Mouse (Mus musculus) myocyte (in vitro differentiated cells): ENCODE measurements around the gene Epb41l3. TPM values are rescaled to one million over a fixed set of nuclear protein-coding genes. Genes with fewer than 3 reads are reported as not detected.
A peak's percentile ranks its signal among the peaks of the same experiment; 100 is the strongest.
"Not testable (repeated sequence)": the region's sequence is repeated elsewhere in the genome, so short reads cannot be mapped to it uniquely, and the experiment has no call there.

Source experiments
- H3K27me3 ChIP-seq: one replicate; pipeline ENCODE4 v1.6.1; 2011; ENCODE audit not compliant: control insufficient read depth, insufficient read depth, insufficient read length
- H3K36me3 ChIP-seq: one replicate; pipeline ENCODE4 v1.6.1; 2011; ENCODE audit not compliant: control insufficient read depth, insufficient read depth
- H3K4me2 ChIP-seq: one replicate; pipeline ENCODE4 v1.6.1; 2011; ENCODE audit warnings: low read depth, control low read depth
- H3K4me3 ChIP-seq: one replicate; pipeline ENCODE4 v1.5.1; 2011; ENCODE audit warnings: mild to moderate bottlenecking, control low read depth, moderate library complexity
- H3K79me2 ChIP-seq: one replicate; pipeline ENCODE4 v1.6.1; 2011; ENCODE audit not compliant: control insufficient read depth, insufficient read depth
- H3ac ChIP-seq: one replicate; pipeline ENCODE4 v1.6.1; 2011; ENCODE audit not compliant: control insufficient read depth, insufficient read length
- CEBPB ChIP-seq: IDR thresholded peaks from 2 replicates; pipeline ENCODE4 v1.6.1; 2011; ENCODE audit warnings: mild to moderate bottlenecking, moderate library complexity; ENCODE audit not compliant: poor library complexity, insufficient read depth, severe bottlenecking
- E2F4 ChIP-seq: IDR thresholded peaks from one replicate; pipeline ENCODE4 v1.6.1; 2011; ENCODE audit warnings: mild to moderate bottlenecking, control low read depth, moderate library complexity; ENCODE audit not compliant: insufficient read depth
- MAX ChIP-seq: IDR thresholded peaks from one replicate; pipeline ENCODE4 v1.6.1; 2011; ENCODE audit warnings: low read depth, mild to moderate bottlenecking, control low read depth
- MYOD1 ChIP-seq, 3 experiments: IDR thresholded peaks; one replicate each; pipeline ENCODE4 v1.6.1; 2011; ENCODE audit warnings: control low read depth in 2 of 3, low read depth in 2 of 3, mild to moderate bottlenecking in 2 of 3, moderate library complexity in 1 of 3; ENCODE audit not compliant: insufficient read length in 2 of 3, control insufficient read depth in 1 of 3
- MYOG ChIP-seq, 3 experiments: IDR thresholded peaks; one replicate each; pipeline ENCODE4 v1.6.1; 2011; ENCODE audit warnings: control low read depth in 2 of 3, low read depth in 2 of 3, mild to moderate bottlenecking in 2 of 3; ENCODE audit not compliant: insufficient read length in 2 of 3, control insufficient read depth in 1 of 3, insufficient read depth in 1 of 3
- POLR2A ChIP-seq: IDR thresholded peaks from one replicate; pipeline ENCODE4 v1.6.1; 2011; ENCODE audit warnings: low read depth, mild to moderate bottlenecking, control low read depth, moderate library complexity; ENCODE audit not compliant: insufficient read length
- POLR2AphosphoS2 ChIP-seq: IDR thresholded peaks from one replicate; pipeline ENCODE4 v1.6.1; 2011; ENCODE audit warnings: low read depth, control low read depth; ENCODE audit not compliant: insufficient read length
- REST ChIP-seq: IDR thresholded peaks from one replicate; pipeline ENCODE4 v1.6.1; 2011; ENCODE audit warnings: mild to moderate bottlenecking, control low read depth, moderate library complexity; ENCODE audit not compliant: insufficient read depth, insufficient read length
- SRF ChIP-seq: IDR thresholded peaks from one replicate; pipeline ENCODE4 v1.6.1; 2011; ENCODE audit warnings: low read depth; ENCODE audit not compliant: control insufficient read depth, insufficient read length
- TCF12 ChIP-seq: IDR thresholded peaks from one replicate; pipeline ENCODE4 v1.6.1; 2011; ENCODE audit warnings: mild to moderate bottlenecking, control low read depth; ENCODE audit not compliant: poor library complexity, insufficient read depth, severe bottlenecking
- TCF3 ChIP-seq: IDR thresholded peaks from one replicate; pipeline ENCODE4 v1.6.1; 2011; ENCODE audit warnings: low read depth, control low read depth; ENCODE audit not compliant: insufficient read length
- USF1 ChIP-seq: IDR thresholded peaks from one replicate; pipeline ENCODE4 v1.6.1; 2011; ENCODE audit warnings: low read depth, mild to moderate bottlenecking, control low read depth, moderate library complexity
- polyA plus RNA-seq: library from polyadenylated mRNA; unstranded; fragments of >200 nt; fragmentation: generic; extraction: Trizol; gene quantifications from one replicate; pipeline ENCODE4 v1.2.1, GENCODE M21; 2012; ENCODE audit warnings: missing spikeins

The Epb41l3 gene
- polyA plus RNA-seq, 1 experiment, result 19.5 TPM

GRCm38 (mm10) chr17:69105799-69106401, 30.4 kb downstream of the Epb41l3 start:
- H3K4me3 ChIP-seq, result no peak overlapping the region
- no peaks in the 10 kb centered on the region for H3K79me2 ChIP-seq
- TF ChIP-seq MYOD1 (IDR thresholded peaks at IDR 0.05; ENCODE audit: control insufficient read depth in 1 of 3, insufficient read length in 2 of 3, low read depth in 2 of 3) (no peak), TCF12 (no peak), SRF (no peak), POLR2AphosphoS2 (no peak), CEBPB (no peak), USF1 (no peak), TCF3 (no peak), MYOG (IDR thresholded peaks at IDR 0.05; ENCODE audit: control insufficient read depth in 1 of 3, insufficient read depth in 1 of 3, insufficient read length in 2 of 3, low read depth in 2 of 3) (no peak), REST (no peak), MAX (no peak), POLR2A (no peak), E2F4 (no peak)
- no peak overlapping the region for H3K4me2 ChIP-seq
- H3ac ChIP-seq, result no peak overlapping the region
- H3K36me3 ChIP-seq, result no peaks in the 10 kb centered on the region
- no peaks in the 10 kb centered on the region for H3K27me3 ChIP-seq

- Histone ChIP-seq H3K79me2 (no peaks in the 10 kb centered on the region), H3ac (no peak overlapping the region), H3K4me2 (peak overlapping the region; percentile 49), H3K27me3 (no peaks in the 10 kb centered on the region), H3K4me3 (no peak overlapping the region), H3K36me3 (no peaks in the 10 kb centered on the region)
- TF ChIP-seq E2F4, result no peak
- no peak for TF ChIP-seq USF1
- TF ChIP-seq SRF, result no peak
Observed at GRCm38 (mm10) chr17:69109216-69109615, 33.7 kb downstream of the Epb41l3 start.

- no peaks in the 10 kb centered on the region for H3K27me3 ChIP-seq
- no peaks in the 10 kb centered on the region for H3K79me2 ChIP-seq
- H3K4me2 ChIP-seq, result no peak overlapping the region
- TF ChIP-seq MYOG (IDR thresholded peaks at IDR 0.05; ENCODE audit: control insufficient read depth in 1 of 3, insufficient read depth in 1 of 3, insufficient read length in 2 of 3, low read depth in 2 of 3) (no peak), POLR2A (no peak), SRF (no peak), TCF12 (no peak), CEBPB (no peak), E2F4 (no peak), USF1 (no peak), MAX (no peak), POLR2AphosphoS2 (no peak), MYOD1 (IDR thresholded peaks at IDR 0.05; ENCODE audit: control insufficient read depth in 1 of 3, insufficient read length in 2 of 3, low read depth in 2 of 3) (no peak)
- H3K4me3 ChIP-seq, result no peak overlapping the region
- no peaks in the 10 kb centered on the region for H3K36me3 ChIP-seq
- H3ac ChIP-seq, result no peak overlapping the region
Observed at GRCm38 (mm10) chr17:69112232-69112631, 36.7 kb downstream of the Epb41l3 start.

- Histone ChIP-seq H3ac (no peak overlapping the region), H3K79me2 (no peaks in the 10 kb centered on the region), H3K36me3 (no peaks in the 10 kb centered on the region), H3K4me2 (no peak overlapping the region), H3K27me3 (no peaks in the 10 kb centered on the region), H3K4me3 (no peak overlapping the region)
- no peak for TF ChIP-seq MYOD1 (IDR thresholded peaks at IDR 0.05; ENCODE audit: control insufficient read depth in 1 of 3, insufficient read length in 2 of 3, low read depth in 2 of 3)
- TF ChIP-seq SRF, result no peak
Observed at GRCm38 (mm10) chr17:69119183-69119582, 43.7 kb downstream of the Epb41l3 start.

DNA sequence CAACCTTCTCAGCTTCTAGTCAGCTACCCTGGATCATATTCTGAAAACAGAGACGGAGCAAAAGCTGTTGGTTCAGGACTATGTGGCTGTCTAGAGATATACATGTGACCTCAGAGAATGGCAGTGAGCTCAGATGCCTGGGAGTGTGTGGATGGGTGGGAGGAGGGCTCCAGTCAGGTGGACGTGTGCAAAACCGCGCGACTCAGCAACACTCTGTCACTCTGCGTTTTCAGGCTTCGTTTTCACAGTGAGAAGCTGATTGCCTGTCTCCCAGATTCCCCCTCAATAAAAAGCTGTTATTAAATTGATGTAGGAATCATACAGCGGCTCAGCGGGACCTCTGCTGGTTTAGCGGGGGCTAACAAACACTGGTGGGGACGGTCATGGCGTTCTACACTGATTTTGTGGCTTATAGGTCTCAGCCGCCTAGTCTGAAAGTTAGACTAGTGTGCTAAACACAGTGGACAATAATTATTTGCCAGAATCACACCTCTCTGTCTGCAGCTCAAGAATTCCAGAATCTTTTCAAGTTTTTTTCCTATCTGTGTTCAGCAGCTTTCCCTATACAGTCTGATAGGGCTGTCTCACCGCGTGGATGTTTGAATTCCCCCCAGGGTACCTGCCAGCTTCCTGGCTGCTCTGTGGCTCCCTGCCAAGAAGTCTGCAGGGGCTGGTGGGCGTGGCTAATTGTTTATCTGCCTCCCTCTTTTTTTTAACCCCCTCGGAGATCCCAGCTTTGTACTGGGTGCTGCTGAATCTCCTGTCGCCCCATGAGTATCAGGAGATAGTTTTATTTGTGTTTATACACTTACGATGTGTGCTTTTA, 45.3 kb downstream of the Epb41l3 start:
- Histone ChIP-seq H3K4me3 (no peak overlapping the region), H3K79me2 (no peaks in the 10 kb centered on the region), H3ac (no peak overlapping the region), H3K36me3 (no peaks in the 10 kb centered on the region), H3K4me2 (peak overlapping the region; percentile 2), H3K27me3 (no peaks in the 10 kb centered on the region)
- TF ChIP-seq TCF3, result no peak
- no peak for TF ChIP-seq CEBPB

DNA sequence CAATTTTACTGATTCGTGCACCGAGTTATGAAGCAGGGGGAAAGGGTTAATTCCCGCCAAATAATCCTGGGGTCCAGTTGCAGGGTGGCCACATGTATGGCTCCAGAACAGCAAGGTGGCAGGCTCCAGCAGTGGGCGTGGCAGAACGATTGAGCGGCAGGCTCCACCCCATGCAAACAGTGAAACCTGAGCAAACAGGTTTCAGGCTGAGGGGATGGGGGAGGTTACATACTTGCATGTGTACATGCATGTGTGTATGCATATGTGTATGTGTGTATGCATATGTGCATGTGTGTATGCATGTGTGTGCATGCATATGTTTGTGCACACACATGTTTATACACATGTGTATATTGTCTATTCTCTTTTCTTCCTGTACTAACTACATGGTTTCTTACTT, 46.9 kb downstream of the Epb41l3 start:
- not testable (repeated sequence) for H3K4me2 ChIP-seq, H3K79me2 ChIP-seq, H3ac ChIP-seq, H3K4me3 ChIP-seq, H3K27me3 ChIP-seq, H3K36me3 ChIP-seq
